Comparison of ENCODE assay signal across 29 mouse cellular contexts in genomic region chr7:57363812-57364211, GRCm38 (mm10). TPM values are rescaled to one million over a fixed set of nuclear protein-coding genes. Genes with fewer than 3 reads are reported as not detected.
DNase-seq lines count a peak whose midpoint lies in the region; ATAC-seq lines count a peak whose summit lies in the region.
"Had no signal": no experiment of that assay in that cellular context is flagged by ENCODE, and none has a peak within 500 bp of the region (broad histone marks: within the 10 kb centered on the region; RNA-seq: fewer than 3 reads in every experiment).

No protein-coding gene starts in this region.

- no peaks in the 10 kb centered on the region for H3K36me3 ChIP-seq in kidney, embryonic 16.5 days (ENCODE audit: insufficient read depth, low read length)
- H3K36me3 ChIP-seq: forebrain, embryonic 10.5 days; heart, embryonic 12.5 days; heart, embryonic 15.5 days; hindbrain, embryonic 10.5 days; hindbrain, embryonic 13.5 days had no signal

- WGBS in kidney, embryonic 16.5 days, result 42% methylated on average over 6 of the region's 6 CpGs

- no peak overlapping the region for H3K4me2 ChIP-seq in kidney, embryonic 16.5 days (replicated peaks; ENCODE audit: low read depth, low read length)
- H3K4me2 ChIP-seq: forebrain, embryonic 13.5 days; heart, embryonic 12.5 days; heart, embryonic 15.5 days; hindbrain, embryonic 13.5 days had no signal

- H3K9me3 ChIP-seq in kidney, embryonic 16.5 days (ENCODE audit: low read length), result no peaks in the 10 kb centered on the region
- H3K9me3 ChIP-seq: forebrain, embryonic 10.5 days; forebrain, embryonic 13.5 days; heart, embryonic 12.5 days; heart, embryonic 15.5 days; hindbrain, embryonic 10.5 days; hindbrain, embryonic 13.5 days had no signal

- no peak overlapping the region for H3K4me3 ChIP-seq in kidney, embryonic 16.5 days (ENCODE audit: low read length)
- H3K4me3 ChIP-seq: forebrain, embryonic 10.5 days; forebrain, embryonic 13.5 days; heart, embryonic 12.5 days; heart, embryonic 15.5 days; hindbrain, embryonic 10.5 days; hindbrain, embryonic 13.5 days had no signal

- peak; percentile 35; the same call in 1 of the 2 replicates for ATAC-seq in kidney, embryonic 16.5 days (ENCODE audit: low FRiP score, low TSS enrichment)
- ATAC-seq: CD4-positive, CD25-positive, alpha-beta regulatory T cell, adult 4 months; forebrain, embryonic 13.5 days; forebrain, embryonic 16.5 days; hindbrain, embryonic 16.5 days had no signal

- H3K9ac ChIP-seq in kidney, embryonic 16.5 days (replicated peaks; ENCODE audit: low read length), result no peak overlapping the region
- H3K9ac ChIP-seq: forebrain, embryonic 13.5 days; heart, embryonic 12.5 days; heart, embryonic 15.5 days; hindbrain, embryonic 13.5 days had no signal

- H3K4me1 ChIP-seq in kidney, embryonic 16.5 days (ENCODE audit: insufficient read depth, low read length), result no peaks in the 10 kb centered on the region
- H3K4me1 ChIP-seq: forebrain, embryonic 10.5 days; forebrain, embryonic 13.5 days; heart, embryonic 12.5 days; heart, embryonic 15.5 days; hindbrain, embryonic 10.5 days; hindbrain, embryonic 13.5 days had no signal

- H3K27me3 ChIP-seq in kidney, embryonic 16.5 days (ENCODE audit: insufficient read depth, low read length), result no peaks in the 10 kb centered on the region
- H3K27me3 ChIP-seq: forebrain, embryonic 13.5 days; heart, embryonic 12.5 days; heart, embryonic 15.5 days; hindbrain, embryonic 13.5 days had no signal

- DNase-seq in kidney, adult 11 months, result no peak
- peak; percentile 4 to 20 for DNase-seq in left cerebral cortex, adult 18-20 months (ENCODE audit: low spot score in 2 of 2)
- no peak for DNase-seq in left cerebral cortex, adult 9 months (ENCODE audit: low spot score in 2 of 2)
- DNase-seq in right cerebral cortex, postnatal 10 days (ENCODE audit: low spot score in 2 of 2), result peak; percentile 37 to 56
- no peak for DNase-seq in right cerebral cortex, postnatal 14 days
- no peak for DNase-seq in cerebellum, postnatal 4 days (ENCODE audit: low spot score in 2 of 2)
- DNase-seq: adrenal gland, adult 2 months; adrenal gland, postnatal 14 days; cerebellum, adult 11-12 months; cerebellum, adult 8-10 months; cerebellum, postnatal 10 days; cerebellum, postnatal 36 days; gastrocnemius, postnatal 25 days; heart, adult 18-20 months; heart, postnatal 10 days; heart, postnatal 36 days had no signal

- no peak overlapping the region for H3K27ac ChIP-seq in kidney, embryonic 16.5 days (ENCODE audit: low read length)
- H3K27ac ChIP-seq: forebrain, embryonic 10.5 days; forebrain, embryonic 13.5 days; heart, embryonic 15.5 days; hindbrain, embryonic 10.5 days; hindbrain, embryonic 13.5 days had no signal

RNA-seq across cellular contexts. Expression of gene Gabrg3, which starts 23.2 kb away (rescaled TPM):
- polyA plus RNA-seq in kidney, embryonic 16.5 days (2015; fragmentation: Nextera tagmentation; extraction: Ambion mirVana), result 0.59 and 0.86 TPM in 2 replicates
- total RNA-seq in left cerebral cortex, adult 18-20 months (2021), result 10 to 100 TPM; 16.0 to 17.4 TPM
- total RNA-seq: gastrocnemius, adult 8-10 months; gastrocnemius, postnatal 25 days; MEL had no signal
- polyA plus RNA-seq: C2C12; CD4-positive, CD25-positive, alpha-beta regulatory T cell, adult 4 months; hindbrain, embryonic 10.5 days had no signal

RNA-seq across cellular contexts. Expression of gene Gabrb3, which starts 55.7 kb away (rescaled TPM):
- polyA plus RNA-seq in kidney, embryonic 16.5 days (2015; fragmentation: Nextera tagmentation; extraction: Ambion mirVana), result 0.95 and 1.0 TPM in 2 replicates
- total RNA-seq in left cerebral cortex, adult 18-20 months (2021), result 100 to 1,000 TPM; 191 to 203 TPM
- total RNA-seq: gastrocnemius, postnatal 25 days; MEL had no signal
- polyA plus RNA-seq: C2C12; CD4-positive, CD25-positive, alpha-beta regulatory T cell, adult 4 months had no signal

Comparison
In these comparisons a context has a peak if more than half of its experiments do, and no peak if none do; other contexts are left out.
1. DNase-seq: peak in left cerebral cortex, adult 18-20 months (2 of 2) and right cerebral cortex, postnatal 10 days (2 of 2); none in kidney, adult 11 months (single experiment), left cerebral cortex, adult 9 months (0 of 2), right cerebral cortex, postnatal 14 days (single experiment) and cerebellum, postnatal 4 days (0 of 2).